Mouse (Mus musculus) MEL (cell line): ENCODE data around the gene Gm20388.

Experiments used
- CTCF ChIP-seq, 3 experiments: IDR thresholded peaks in 2 of 3; conservative IDR thresholded peaks in 1 of 3; 2 replicates each; pipeline ENCODE4 v1.5.1; 2011 to 2012; ENCODE audit warnings: low read length in 3 of 3, low read depth in 2 of 3, mild to moderate bottlenecking in 2 of 3, improper control_type of control experiment in 1 of 3, inconsistent platforms in 1 of 3, mixed read lengths in 1 of 3, moderate library complexity in 1 of 3; ENCODE audit not compliant: control insufficient read depth in 1 of 3, insufficient read depth in 1 of 3, poor library complexity in 1 of 3, severe bottlenecking in 1 of 3
- E2F4 ChIP-seq: IDR thresholded peaks from 2 replicates; pipeline ENCODE4 v1.6.1; 2011; ENCODE audit warnings: low read depth, low read length, improper control_type of control experiment, borderline replicate concordance
- EP300 ChIP-seq, 2 experiments: IDR thresholded peaks; 2 replicates each; pipeline ENCODE4 v1.6.1; 2011; ENCODE audit warnings: improper control_type of control experiment in 2 of 2, low read length in 2 of 2, low read depth in 1 of 2, mild to moderate bottlenecking in 1 of 2
- GATA1 ChIP-seq: IDR thresholded peaks from 2 replicates; pipeline ENCODE4 v1.6.1; 2011; ENCODE audit warnings: low read depth, low read length, improper control_type of control experiment
- NRF1 ChIP-seq: IDR thresholded peaks from 2 replicates; pipeline ENCODE4 v1.6.1; 2014; ENCODE audit warnings: low read depth, mild to moderate bottlenecking, inconsistent platforms, low read length, improper control_type of control experiment, moderate library complexity; ENCODE audit not compliant: poor library complexity, insufficient read depth, severe bottlenecking
- POLR2A ChIP-seq, 2 experiments: IDR thresholded peaks; 2 replicates each; pipeline ENCODE4 v1.6.1; 2011 to 2012; ENCODE audit warnings: low read length in 2 of 2, mild to moderate bottlenecking in 2 of 2, control low read depth in 1 of 2, improper control_type of control experiment in 1 of 2, low read depth in 1 of 2, moderate library complexity in 1 of 2; ENCODE audit not compliant: control insufficient read depth in 1 of 2, insufficient read depth in 1 of 2, poor library complexity in 1 of 2
- POLR2AphosphoS5 ChIP-seq: IDR thresholded peaks from 2 replicates; pipeline ENCODE4 v1.6.1; 2012; ENCODE audit warnings: low read depth, borderline replicate concordance, mild to moderate bottlenecking, inconsistent platforms, low read length, moderate library complexity, mixed read lengths
- RCOR1 ChIP-seq: IDR thresholded peaks from 2 replicates; pipeline ENCODE4 v1.6.1; 2012; ENCODE audit warnings: low read depth, mild to moderate bottlenecking, inconsistent platforms, low read length, improper control_type of control experiment
- TCF12 ChIP-seq: IDR thresholded peaks from 2 replicates; pipeline ENCODE4 v1.6.1; 2014; ENCODE audit warnings: low read depth, mild to moderate bottlenecking, inconsistent platforms, low read length, improper control_type of control experiment, moderate library complexity
- UBTF ChIP-seq: IDR thresholded peaks from 2 replicates; pipeline ENCODE4 v1.6.1; 2012; ENCODE audit warnings: low read depth, mild to moderate bottlenecking, inconsistent platforms, low read length, improper control_type of control experiment, moderate library complexity, borderline replicate concordance; ENCODE audit not compliant: insufficient read depth

- no peak for TF ChIP-seq EP300 (IDR thresholded peaks at IDR 0.05; ENCODE audit: low read depth in 1 of 2, low read length in 2 of 2)
- TF ChIP-seq UBTF = no peak
- TF ChIP-seq GATA1 = no peak
- no peak for TF ChIP-seq POLR2AphosphoS5
- TF ChIP-seq RCOR1 = no peak
- TF ChIP-seq CTCF (IDR thresholded peaks at IDR 0.05 in 2 of 3, conservative IDR thresholded peaks at IDR 0.05 in 1 of 3; ENCODE audit: control insufficient read depth in 1 of 3, insufficient read depth in 1 of 3, low read depth in 2 of 3, low read length in 3 of 3, poor library complexity in 1 of 3, severe bottlenecking in 1 of 3) = no peak
- no peak for TF ChIP-seq POLR2A (IDR thresholded peaks at IDR 0.05; ENCODE audit: control insufficient read depth in 1 of 2, insufficient read depth in 1 of 2, low read depth in 1 of 2, low read length in 2 of 2, poor library complexity in 1 of 2)
- TF ChIP-seq E2F4 = no peak
- no peak for TF ChIP-seq NRF1
- no peak for TF ChIP-seq TCF12
These were observed 2300.9 kb downstream of the Gm20388 start for GRCm38 (mm10) chr8:122211591-122211990.
